In the genomic region with DNA sequence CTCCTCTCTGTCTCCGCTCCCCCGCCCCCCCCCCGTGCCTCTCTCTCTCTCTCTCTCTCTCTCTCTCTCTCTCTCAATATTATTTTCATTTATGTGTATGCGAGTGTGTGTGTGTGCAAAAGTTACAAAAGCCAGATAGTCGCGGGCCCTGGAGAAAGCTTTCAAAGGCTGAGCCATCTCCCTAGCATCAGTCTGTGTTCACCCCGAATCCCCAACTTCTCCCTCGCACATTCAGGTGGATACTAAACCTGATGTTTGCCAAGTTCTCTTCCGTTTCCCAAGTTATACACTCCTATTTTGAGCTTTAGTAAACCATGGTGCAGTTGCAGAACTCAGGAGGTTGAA, we compare ENCODE assay signal across 8 mouse cellular contexts. TPM values are rescaled to one million over a fixed set of nuclear protein-coding genes. Genes with fewer than 3 reads are reported as not detected.
DNase-seq lines count a peak whose midpoint lies in the region; ATAC-seq lines count a peak whose summit lies in the region.

No protein-coding gene starts in this region.

- DNase-seq in heart, postnatal 25 days (ENCODE audit: low spot score), result no peak
- DNase-seq in hindbrain, embryonic 14.5 days (ENCODE audit: low spot score), result no peak
- no peak for DNase-seq in layer of hippocampus, postnatal 14 days (ENCODE audit: low spot score in 2 of 2)
- no peak for DNase-seq in thymus, postnatal 25 days
- no peak for DNase-seq in gastrocnemius, adult 8-10 months (ENCODE audit: low spot score in 2 of 2)

- no peaks in the 10 kb centered on the region for H3K27me3 ChIP-seq in heart, embryonic 15.5 days
- H3K27me3 ChIP-seq in hindbrain, embryonic 14.5 days (ENCODE audit: control insufficient read depth, insufficient read depth, low read length), result no peaks in the 10 kb centered on the region
- no peaks in the 10 kb centered on the region for H3K27me3 ChIP-seq in midbrain, embryonic 13.5 days

- 20% methylated on average over 7 of the region's 9 CpGs for WGBS in heart, embryonic 15.5 days
- WGBS in hindbrain, embryonic 14.5 days, result 12% methylated on average over 8 of the region's 9 CpGs
- WGBS in midbrain, embryonic 13.5 days, result 16% methylated on average over 8 of the region's 9 CpGs

- 0 out of 2 replicates have a peak, but pooled peaks cover 4% of the 10 kb centered on the region for H3K4me1 ChIP-seq in heart, embryonic 15.5 days (replicated peaks)
- H3K4me1 ChIP-seq in brown adipose tissue, adult 24 weeks (ENCODE audit: control insufficient read depth, insufficient read depth, insufficient read length, low read length), result no peaks in the 10 kb centered on the region
- H3K4me1 ChIP-seq in hindbrain, embryonic 14.5 days (replicated peaks; ENCODE audit: control insufficient read depth, insufficient read depth, low read length), result peaks cover 11% of the 10 kb centered on the region; the same call in 1 of the 2 replicates
- H3K4me1 ChIP-seq in midbrain, embryonic 13.5 days (replicated peaks), result peaks cover 12% of the 10 kb centered on the region

- H3K4me2 ChIP-seq in heart, embryonic 15.5 days, result peak overlapping the region; percentile 64
- peak overlapping the region; percentile 88 for H3K4me2 ChIP-seq in hindbrain, embryonic 14.5 days (replicated peaks)
- H3K4me2 ChIP-seq in midbrain, embryonic 13.5 days (replicated peaks), result peak overlapping the region; percentile 64

- ATAC-seq in heart, embryonic 15.5 days (replicated peaks; ENCODE audit: insufficient number of reproducible peaks, insufficient read depth, low FRiP score, low read depth), result no peak
- no peak; the same call in 1 of the 2 replicates for ATAC-seq in hindbrain, embryonic 14.5 days (ENCODE audit: low FRiP score)
- ATAC-seq in midbrain, embryonic 13.5 days, result no peak; the same call in 1 of the 2 replicates

- 0 out of 2 replicates have a peak overlapping the region, but pooled peaks have one; percentile 4 for H3K9ac ChIP-seq in heart, embryonic 15.5 days
- H3K9ac ChIP-seq in hindbrain, embryonic 14.5 days, result peak overlapping the region; percentile 57
- peak overlapping the region; percentile 51 for H3K9ac ChIP-seq in midbrain, embryonic 13.5 days (replicated peaks)

- intact Hi-C loops in heart, postnatal 25 days (cut with DNase I), result no loop called here

- H3K4me3 ChIP-seq in heart, embryonic 15.5 days, result peak overlapping the region; percentile 46
- H3K4me3 ChIP-seq in brown adipose tissue, adult 24 weeks (ENCODE audit: insufficient read depth, low read depth, low read length), result peak overlapping the region; percentile 59
- H3K4me3 ChIP-seq in hindbrain, embryonic 14.5 days (replicated peaks; ENCODE audit: low read length), result peak overlapping the region; percentile 38
- peak overlapping the region; percentile 45 for H3K4me3 ChIP-seq in midbrain, embryonic 13.5 days (replicated peaks)

- H3K9me3 ChIP-seq in heart, embryonic 15.5 days (replicated peaks), result no peaks in the 10 kb centered on the region
- no peaks in the 10 kb centered on the region for H3K9me3 ChIP-seq in hindbrain, embryonic 14.5 days (ENCODE audit: control insufficient read depth, low read length)
- H3K9me3 ChIP-seq in midbrain, embryonic 13.5 days, result no peaks in the 10 kb centered on the region

- H3K27ac ChIP-seq in heart, embryonic 15.5 days, result no peak overlapping the region
- no peak overlapping the region for H3K27ac ChIP-seq in brown adipose tissue, adult 24 weeks (replicated peaks; ENCODE audit: low read depth, low read length)
- no peak overlapping the region for H3K27ac ChIP-seq in hindbrain, embryonic 14.5 days
- H3K27ac ChIP-seq in midbrain, embryonic 13.5 days, result no peak overlapping the region

- no peaks in the 10 kb centered on the region for H3K36me3 ChIP-seq in heart, embryonic 15.5 days
- no peaks in the 10 kb centered on the region for H3K36me3 ChIP-seq in hindbrain, embryonic 14.5 days (replicated peaks; ENCODE audit: control insufficient read depth, insufficient read depth)
- no peaks in the 10 kb centered on the region for H3K36me3 ChIP-seq in midbrain, embryonic 13.5 days

RNA-seq across cellular contexts. Expression of gene Efhb, which starts 0.3 kb away (rescaled TPM):
- polyA plus RNA-seq in heart, embryonic 15.5 days (2015; fragmentation: Nextera tagmentation; extraction: Ambion mirVana), result 0.34 and 0.61 TPM in 2 replicates
- under 1 TPM; 0.06 to 0.10 TPM for total RNA-seq in heart, postnatal 25 days (2021)
- not detected in 2 replicates for polyA plus RNA-seq in brown adipose tissue, adult 24 weeks (2012; ENCODE audit: insufficient read depth, insufficient read length, missing spikeins)
- polyA plus RNA-seq in hindbrain, embryonic 14.5 days (2014; fragmentation: Nextera tagmentation; extraction: Ambion mirVana), result 0.83 and 1.4 TPM in 2 replicates
- polyA plus RNA-seq in midbrain, embryonic 13.5 days (2015; fragmentation: Nextera tagmentation; extraction: Ambion mirVana), result 0.94 and 1.0 TPM in 2 replicates
- total RNA-seq in layer of hippocampus, postnatal 14 days (2021), result under 1 TPM; 0.41 to 0.78 TPM
- total RNA-seq in gastrocnemius, adult 8-10 months (2022), result under 1 TPM in 2 of 4 experiments, not detected in 2; 0.08 to 0.11 TPM

RNA-seq across cellular contexts. Expression of gene Rab5a, which starts 15.6 kb away (rescaled TPM):
- 64.7 and 70.8 TPM in 2 replicates for polyA plus RNA-seq in heart, embryonic 15.5 days (2015; fragmentation: Nextera tagmentation; extraction: Ambion mirVana)
- 10 to 100 TPM; 50.7 to 55.2 TPM for total RNA-seq in heart, postnatal 25 days (2021)
- polyA plus RNA-seq in brown adipose tissue, adult 24 weeks (2012; ENCODE audit: insufficient read depth, insufficient read length, missing spikeins), result 58.7 and 61.9 TPM in 2 replicates
- 122 and 134 TPM in 2 replicates for polyA plus RNA-seq in hindbrain, embryonic 14.5 days (2014; fragmentation: Nextera tagmentation; extraction: Ambion mirVana)
- 95.0 and 99.1 TPM in 2 replicates for polyA plus RNA-seq in midbrain, embryonic 13.5 days (2015; fragmentation: Nextera tagmentation; extraction: Ambion mirVana)
- 100 to 1,000 TPM; 115 to 128 TPM for total RNA-seq in layer of hippocampus, postnatal 14 days (2021)
- 10 to 100 TPM; 49.0 to 53.9 (median 50.0) TPM for total RNA-seq in gastrocnemius, adult 8-10 months (2022)

Comparison
In these comparisons a context has a peak if more than half of its experiments do, and no peak if none do; other contexts are left out.
1. H3K9ac ChIP-seq: peak in every context shown above with its lines; median percentile 57 in hindbrain, embryonic 14.5 days; 51 in midbrain, embryonic 13.5 days; 4 in heart, embryonic 15.5 days.